In the genomic region with DNA sequence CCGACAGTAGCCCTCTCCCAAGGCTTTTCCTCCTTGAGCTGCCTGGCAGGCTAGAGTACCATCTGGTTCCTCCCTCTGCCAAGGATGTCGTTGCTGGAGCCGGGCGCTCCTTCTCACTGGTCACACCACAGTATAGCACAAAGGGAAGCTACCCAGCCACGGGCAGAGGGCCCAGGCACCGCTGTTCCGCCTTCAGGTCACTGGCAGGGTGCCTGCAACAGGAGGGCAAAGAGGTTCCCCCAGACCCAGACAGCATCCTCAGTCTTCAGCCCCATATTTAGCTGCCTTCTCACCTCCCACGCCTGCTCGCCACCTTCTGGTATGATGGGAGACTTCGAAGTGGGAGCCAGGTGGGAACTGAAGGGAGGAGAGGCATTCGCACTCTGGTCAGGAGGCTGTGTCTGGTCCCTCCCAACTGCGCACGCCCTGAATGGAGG, we compare ENCODE assay signal across 10 mouse cellular contexts. TPM values are rescaled to one million over a fixed set of nuclear protein-coding genes. Genes with fewer than 3 reads are reported as not detected.
A peak's percentile ranks its signal among the peaks of the same experiment; 100 is the strongest.
DNase-seq lines count a peak whose midpoint lies in the region; ATAC-seq and TF ChIP-seq lines count a peak whose summit lies in the region.
"Had no signal": no experiment of that assay in that cellular context is flagged by ENCODE, and none has a peak within 500 bp of the region (broad histone marks: within the 10 kb centered on the region; RNA-seq: fewer than 3 reads in every experiment).

No protein-coding gene starts in this region.

- H3K27ac ChIP-seq in heart, embryonic 12.5 days (ENCODE audit: poor library complexity, severe bottlenecking): no peak overlapping the region
- peak overlapping the region; percentile 91 for H3K27ac ChIP-seq in cerebellum, adult 2 months (ENCODE audit: insufficient read depth, low read length)
- peak overlapping the region; percentile 29; the same call in 1 of the 2 replicates for H3K27ac ChIP-seq in hindbrain, embryonic 16.5 days (ENCODE audit: low read depth, low read length)
- H3K27ac ChIP-seq: stomach, embryonic 15.5 days had no signal

- peak; percentile 58 for DNase-seq in heart, adult 11 months
- peak; percentile 93 to 94 for DNase-seq in cerebellum, adult 2 months
- no peak for DNase-seq in spleen, postnatal 36 days (ENCODE audit: low spot score in 2 of 2)
- DNase-seq in embryo, embryonic 10.5 days (ENCODE audit: low spot score): no peak
- no peak for DNase-seq in liver
- DNase-seq: liver, postnatal 0 days had no signal

- TF ChIP-seq POLR2A in cerebellum, adult 2 months (IDR thresholded peaks at IDR 0.05; ENCODE audit: borderline replicate concordance, insufficient read depth, low read length): peak; percentile 20; the same call in 1 of the 2 replicates

- H3K36me3 ChIP-seq in heart, embryonic 12.5 days: no peaks in the 10 kb centered on the region
- H3K36me3 ChIP-seq in E14TG2a.4 (ENCODE audit: insufficient read depth, low read length): no peaks in the 10 kb centered on the region
- no peaks in the 10 kb centered on the region for H3K36me3 ChIP-seq in hindbrain, embryonic 16.5 days (ENCODE audit: control insufficient read depth, insufficient read depth, low read length)
- H3K36me3 ChIP-seq: stomach, embryonic 15.5 days had no signal

- peaks cover 68% of the 10 kb centered on the region for H3K27me3 ChIP-seq in heart, embryonic 12.5 days (replicated peaks)
- peaks cover 52% of the 10 kb centered on the region for H3K27me3 ChIP-seq in E14TG2a.4 (ENCODE audit: insufficient read depth, low read length)
- H3K27me3 ChIP-seq in cerebellum, adult 2 months (ENCODE audit: control insufficient read depth, insufficient read depth, low read length): no peaks in the 10 kb centered on the region
- peaks cover 8% of the 10 kb centered on the region for H3K27me3 ChIP-seq in hindbrain, embryonic 16.5 days (replicated peaks; ENCODE audit: control insufficient read depth, insufficient read depth, low read length)

- 38% methylated on average over 13 of the region's 13 CpGs for WGBS in heart, embryonic 12.5 days
- 6% methylated on average over 13 of the region's 13 CpGs for WGBS in cerebellum, adult 2 months
- WGBS in hindbrain, embryonic 16.5 days: 27% methylated on average over 13 of the region's 13 CpGs

- H3K9me3 ChIP-seq in heart, embryonic 12.5 days (replicated peaks): no peaks in the 10 kb centered on the region
- H3K9me3 ChIP-seq in E14TG2a.4 (ENCODE audit: low read length): no peaks in the 10 kb centered on the region
- H3K9me3 ChIP-seq in hindbrain, embryonic 16.5 days (ENCODE audit: control insufficient read depth, low read length): no peaks in the 10 kb centered on the region
- H3K9me3 ChIP-seq: stomach, embryonic 15.5 days had no signal

- ATAC-seq in heart, embryonic 12.5 days (ENCODE audit: insufficient number of reproducible peaks, low FRiP score): no peak
- peak; percentile 82 for ATAC-seq in hindbrain, embryonic 16.5 days
- ATAC-seq: liver, postnatal 0 days had no signal

- H3K4me2 ChIP-seq in heart, embryonic 12.5 days: no peak overlapping the region
- H3K4me2 ChIP-seq in hindbrain, embryonic 16.5 days (ENCODE audit: low read length): no peak overlapping the region
- H3K4me2 ChIP-seq: stomach, embryonic 15.5 days had no signal

- no peak overlapping the region for H3K4me3 ChIP-seq in heart, embryonic 12.5 days
- H3K4me3 ChIP-seq in E14TG2a.4 (replicated peaks; ENCODE audit: low read length): peak overlapping the region; percentile 51
- H3K4me3 ChIP-seq in cerebellum, adult 2 months (replicated peaks; ENCODE audit: insufficient read depth, low read depth, low read length): no peak overlapping the region
- no peak overlapping the region for H3K4me3 ChIP-seq in hindbrain, embryonic 16.5 days (ENCODE audit: low read length)
- H3K4me3 ChIP-seq: stomach, embryonic 15.5 days had no signal

- no peak for TF ChIP-seq CTCF in E14TG2a.4 (conservative IDR thresholded peaks at IDR 0.05; ENCODE audit: low read length)
- 0 out of 2 replicates have a peak, but pooled peaks have one; percentile 31 for TF ChIP-seq CTCF in cerebellum, adult 2 months (IDR thresholded peaks at IDR 0.05; ENCODE audit: borderline replicate concordance, insufficient read depth, low read depth, low read length)

- no peak overlapping the region for H3K9ac ChIP-seq in heart, embryonic 12.5 days
- no peak overlapping the region for H3K9ac ChIP-seq in hindbrain, embryonic 16.5 days (ENCODE audit: low read depth, low read length)
- H3K9ac ChIP-seq: liver, postnatal 0 days; stomach, embryonic 15.5 days had no signal

- H3K4me1 ChIP-seq in heart, embryonic 12.5 days (replicated peaks): peaks cover 12% of the 10 kb centered on the region; the same call in 1 of the 2 replicates
- H3K4me1 ChIP-seq in E14TG2a.4 (replicated peaks; ENCODE audit: low read depth, low read length): peaks cover 45% of the 10 kb centered on the region
- peaks cover 41% of the 10 kb centered on the region for H3K4me1 ChIP-seq in cerebellum, adult 2 months (ENCODE audit: control insufficient read depth, insufficient read depth, low read length)
- H3K4me1 ChIP-seq in hindbrain, embryonic 16.5 days (ENCODE audit: control insufficient read depth, insufficient read depth, low read depth, low read length): peaks cover 2% of the 10 kb centered on the region; the same call in 1 of the 2 replicates
- H3K4me1 ChIP-seq: stomach, embryonic 15.5 days had no signal

RNA-seq across cellular contexts. Expression of gene Tcte1, which starts 7.1 kb away (rescaled TPM):
- 0.15 and 0.20 TPM in 2 replicates for polyA plus RNA-seq in heart, embryonic 12.5 days (2016; fragmentation: Nextera tagmentation; extraction: Ambion mirVana)
- 0.61 and 0.74 TPM in 2 replicates for polyA plus RNA-seq in cerebellum, adult 2 months (2012; rRNA removed)
- 6.1 and 6.3 TPM in 2 replicates for polyA plus RNA-seq in hindbrain, embryonic 16.5 days (2015; fragmentation: Nextera tagmentation; extraction: Ambion mirVana)
- polyA plus RNA-seq: liver, postnatal 0 days had no signal

RNA-seq across cellular contexts. Expression of gene Tmem151b, which starts 19.1 kb away (rescaled TPM):
- 1.4 and 1.6 TPM in 2 replicates for polyA plus RNA-seq in heart, embryonic 12.5 days (2016; fragmentation: Nextera tagmentation; extraction: Ambion mirVana)
- polyA plus RNA-seq in cerebellum, adult 2 months (2012; rRNA removed): 125 and 130 TPM in 2 replicates
- 29.3 and 31.7 TPM in 2 replicates for polyA plus RNA-seq in hindbrain, embryonic 16.5 days (2015; fragmentation: Nextera tagmentation; extraction: Ambion mirVana)

RNA-seq across cellular contexts. Expression of gene Aars2, which starts 23.7 kb away (rescaled TPM):
- polyA plus RNA-seq in heart, embryonic 12.5 days (2016; fragmentation: Nextera tagmentation; extraction: Ambion mirVana): 25.3 and 27.9 TPM in 2 replicates
- polyA plus RNA-seq in cerebellum, adult 2 months (2012; rRNA removed): 43.9 and 44.3 TPM in 2 replicates
- polyA plus RNA-seq in hindbrain, embryonic 16.5 days (2015; fragmentation: Nextera tagmentation; extraction: Ambion mirVana): 20.6 and 21.7 TPM in 2 replicates

RNA-seq across cellular contexts. Expression of gene Nfkbie, which starts 25.1 kb away (rescaled TPM):
- 2.5 and 3.1 TPM in 2 replicates for polyA plus RNA-seq in heart, embryonic 12.5 days (2016; fragmentation: Nextera tagmentation; extraction: Ambion mirVana)
- 12.5 and 13.5 TPM in 2 replicates for polyA plus RNA-seq in cerebellum, adult 2 months (2012; rRNA removed)
- 6.1 and 6.8 TPM in 2 replicates for polyA plus RNA-seq in hindbrain, embryonic 16.5 days (2015; fragmentation: Nextera tagmentation; extraction: Ambion mirVana)

RNA-seq across cellular contexts. Expression of gene Slc35b2, which starts 33.3 kb away (rescaled TPM):
- 85.6 and 89.6 TPM in 2 replicates for polyA plus RNA-seq in heart, embryonic 12.5 days (2016; fragmentation: Nextera tagmentation; extraction: Ambion mirVana)
- polyA plus RNA-seq in cerebellum, adult 2 months (2012; rRNA removed): 71.3 and 74.0 TPM in 2 replicates
- 96.2 and 101 TPM in 2 replicates for polyA plus RNA-seq in hindbrain, embryonic 16.5 days (2015; fragmentation: Nextera tagmentation; extraction: Ambion mirVana)

Comparison
In these comparisons a context has a peak if more than half of its experiments do, and no peak if none do; other contexts are left out.
1. DNase-seq: peak in heart, adult 11 months (single experiment) and cerebellum, adult 2 months (2 of 2); none in spleen, postnatal 36 days (0 of 2), embryo, embryonic 10.5 days (single experiment) and liver (single experiment).
2. RNA of gene Tmem151b, which starts 19.1 kb away (polyA plus RNA-seq): 125 to 130 TPM in cerebellum, adult 2 months and 29.3 to 31.7 TPM in hindbrain, embryonic 16.5 days; 1.4 to 1.6 TPM in heart, embryonic 12.5 days; every median in the first group is over 10 times any median in the second.